Mouse (Mus musculus) megakaryocyte, adult 5-6 weeks (primary cell): ENCODE data around the gene Ppm1h. TPM values are rescaled to one million over a fixed set of nuclear protein-coding genes. Genes with fewer than 3 reads are reported as not detected.
A peak's percentile ranks its signal among the peaks of the same experiment; 100 is the strongest.

Experiments
- ATAC-seq: 2 replicates; pipeline ENCODE4 v1.8.0; 2016; ENCODE audit warnings: mild to moderate bottlenecking, inconsistent platforms; ENCODE audit not compliant: poor library complexity, severe bottlenecking
- total RNA-seq, 2 experiments: library from RNA; stranded (forward) in 1 of 2; stranded (reverse) in 1 of 2; fragments of 153-499, 151-499 nt in 1 of 2; fragments of 221-1000, 200-1000 nt in 1 of 2; gene quantifications; 2 replicates each; pipeline versions ENCODE4 v1.2.3 to v1.2.4; 2015 to 2017

The Ppm1h gene
- total RNA-seq, 2 experiments from 2014 or later: 27.9 to 31.8 TPM

DNA sequence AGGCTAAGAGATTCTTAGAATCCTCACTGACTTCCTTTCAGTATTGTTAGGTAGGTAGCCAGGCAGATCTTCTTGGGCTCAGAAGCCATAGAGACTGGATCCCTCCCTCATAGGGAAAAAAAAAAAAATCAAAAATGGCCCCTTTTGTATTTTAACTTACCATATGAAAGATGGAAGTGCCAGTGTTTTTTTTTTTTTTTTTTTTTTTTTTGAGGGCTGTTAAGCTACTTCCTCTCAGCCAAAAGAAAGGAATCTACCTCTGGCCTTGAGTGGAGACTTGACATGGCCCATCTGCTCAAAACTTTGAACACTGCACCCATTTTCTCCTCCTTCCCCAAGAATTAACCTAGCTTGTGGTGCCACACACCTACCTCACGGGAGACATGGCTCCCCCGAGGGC lies 127.3 kb downstream of the Ppm1h start:
- ATAC-seq: no peak

DNA sequence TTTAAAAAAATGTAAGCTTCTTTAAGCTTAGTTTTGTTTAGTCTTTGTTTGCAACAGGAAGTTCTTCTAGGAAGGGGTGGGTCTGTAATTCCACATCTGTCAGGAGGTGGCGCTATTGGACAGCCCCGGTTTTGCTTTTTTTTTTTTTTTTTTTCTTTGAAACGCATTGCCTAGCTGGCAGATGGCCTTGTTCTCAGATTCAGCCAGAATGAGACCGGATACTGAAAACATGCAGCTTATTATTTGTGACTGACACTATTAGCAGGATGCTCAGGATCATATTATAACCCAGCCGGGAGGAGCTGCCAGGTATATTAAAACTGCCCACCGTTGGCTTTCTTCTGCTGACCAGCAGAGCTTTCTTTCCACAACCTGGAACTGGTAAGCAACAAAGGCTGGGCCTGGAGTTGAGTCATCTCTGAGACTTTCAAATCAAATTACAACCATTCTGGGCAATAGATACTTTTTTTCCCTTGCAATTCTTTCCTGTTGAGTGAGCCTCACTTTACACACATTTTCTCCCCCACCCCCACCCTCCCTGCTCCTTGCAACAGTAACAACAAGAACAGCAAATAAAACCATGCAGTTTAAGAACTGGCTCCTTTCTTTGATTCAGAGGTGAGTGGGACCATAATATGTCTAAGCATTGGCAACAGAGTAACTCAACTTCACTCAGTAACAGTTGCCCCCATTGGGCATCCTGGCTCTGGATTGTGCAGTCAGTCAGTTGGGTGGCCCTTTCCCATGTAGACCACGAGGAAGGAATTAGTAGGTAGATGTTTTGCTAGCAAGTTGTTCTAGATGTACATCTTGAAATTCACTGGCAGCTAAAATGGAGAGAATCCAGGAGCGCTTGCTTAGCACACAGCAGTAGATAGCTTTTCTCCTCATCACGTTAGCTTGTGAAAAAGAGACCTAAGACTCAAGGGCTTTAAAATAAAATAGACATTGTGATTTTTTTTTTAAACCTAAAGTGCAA lies 128.9 kb downstream of the Ppm1h start:
- peak; percentile 83 for ATAC-seq

DNA sequence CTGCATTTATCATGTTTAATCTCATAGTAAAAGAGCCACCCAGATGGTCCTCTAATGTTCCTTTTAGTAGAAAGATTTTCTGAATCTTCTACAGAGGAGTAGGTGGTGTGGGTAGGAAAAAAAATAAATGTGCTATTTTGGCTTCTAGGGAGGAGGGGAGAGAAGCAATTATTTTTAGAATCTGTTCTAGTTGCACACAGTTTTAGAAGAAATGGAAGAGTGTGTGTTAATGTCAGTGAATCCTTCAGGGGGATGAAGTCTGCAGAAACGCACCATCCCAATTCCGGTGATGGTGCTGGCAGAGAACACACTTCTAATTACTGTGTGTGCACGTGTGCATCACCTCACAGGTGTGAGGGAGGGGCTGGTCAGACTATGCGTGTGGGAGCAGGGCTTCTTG lies 129.6 kb downstream of the Ppm1h start:
- ATAC-seq: no peak

DNA sequence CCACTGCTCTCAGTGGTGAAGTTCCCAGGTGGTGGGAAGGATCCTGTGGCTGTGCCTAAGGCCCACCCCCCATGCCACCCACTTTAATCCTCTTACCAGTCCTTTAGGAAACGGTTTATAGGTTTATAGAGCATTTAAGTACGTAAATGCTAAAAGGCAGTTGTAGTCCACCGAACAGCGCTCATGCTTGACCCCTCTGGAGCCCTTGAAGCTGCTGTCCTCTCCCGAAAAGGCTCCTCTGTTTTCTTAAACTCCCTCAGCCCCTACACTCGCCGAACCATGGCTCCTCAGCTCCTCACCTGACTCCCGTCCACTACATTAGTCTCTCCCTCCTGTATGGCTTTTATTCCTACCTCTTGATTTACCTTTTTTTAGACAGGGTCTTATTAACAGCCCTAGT lies 131.3 kb downstream of the Ppm1h start:
- no peak for ATAC-seq

DNA sequence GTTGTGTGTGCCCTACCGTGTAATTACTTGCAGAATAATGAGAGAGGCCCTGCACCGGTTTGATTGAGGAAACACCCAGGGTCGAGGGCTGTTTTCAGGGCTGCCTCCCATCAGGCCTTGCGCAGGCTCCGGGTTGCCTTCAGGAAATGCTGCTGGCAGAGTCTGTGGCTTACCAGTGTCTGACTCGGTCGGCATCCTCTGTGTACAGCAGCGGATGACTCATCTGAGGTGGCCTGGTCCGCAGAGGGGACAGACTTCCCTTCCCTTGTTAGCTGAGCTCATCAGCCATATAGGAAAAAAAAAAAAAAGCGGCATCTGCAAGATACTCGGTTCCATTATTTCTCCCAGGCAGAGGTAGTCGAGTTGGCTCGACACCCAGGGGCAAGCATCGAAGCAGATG lies 136.5 kb downstream of the Ppm1h start:
- ATAC-seq: peak; percentile 99

DNA sequence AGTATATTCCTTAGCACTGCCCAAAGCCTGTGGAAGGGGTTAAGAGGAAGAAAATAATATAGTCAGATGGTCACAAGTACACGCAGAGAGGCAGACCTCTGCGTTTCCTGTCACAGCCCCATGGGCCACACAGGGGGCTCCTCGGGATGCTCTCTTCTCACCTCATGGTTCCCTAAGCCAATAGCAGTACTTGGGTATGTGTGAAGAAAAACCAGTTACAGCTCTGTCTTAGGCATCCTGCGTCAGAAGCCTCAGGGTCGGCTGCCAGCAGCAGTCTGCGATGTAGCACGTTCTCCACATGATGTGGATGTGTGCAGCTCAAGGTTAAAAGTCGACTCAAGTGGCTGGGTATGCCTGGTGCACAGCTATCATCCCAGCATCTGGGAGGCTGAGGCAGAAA lies 139.2 kb downstream of the Ppm1h start:
- no peak for ATAC-seq

DNA sequence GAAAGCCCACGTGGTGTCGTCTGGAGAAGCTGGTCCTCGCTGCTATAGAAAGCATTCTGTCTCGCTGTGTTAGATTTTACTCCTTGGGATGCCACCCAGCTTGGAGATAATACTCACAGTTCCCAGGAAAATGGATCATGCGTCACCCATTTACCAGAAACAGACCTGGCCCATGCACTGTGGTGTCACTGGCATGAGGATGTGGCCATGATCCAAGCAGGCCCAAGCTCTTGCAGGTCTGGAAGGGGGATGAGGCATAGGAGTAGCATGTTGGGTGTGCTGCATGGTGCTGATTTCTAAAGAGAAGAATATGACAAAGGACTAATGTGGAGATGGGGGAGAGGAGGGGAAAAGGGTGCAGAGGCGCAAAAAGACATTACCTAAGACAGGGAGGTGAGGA lies 141.2 kb downstream of the Ppm1h start:
- no peak for ATAC-seq

DNA sequence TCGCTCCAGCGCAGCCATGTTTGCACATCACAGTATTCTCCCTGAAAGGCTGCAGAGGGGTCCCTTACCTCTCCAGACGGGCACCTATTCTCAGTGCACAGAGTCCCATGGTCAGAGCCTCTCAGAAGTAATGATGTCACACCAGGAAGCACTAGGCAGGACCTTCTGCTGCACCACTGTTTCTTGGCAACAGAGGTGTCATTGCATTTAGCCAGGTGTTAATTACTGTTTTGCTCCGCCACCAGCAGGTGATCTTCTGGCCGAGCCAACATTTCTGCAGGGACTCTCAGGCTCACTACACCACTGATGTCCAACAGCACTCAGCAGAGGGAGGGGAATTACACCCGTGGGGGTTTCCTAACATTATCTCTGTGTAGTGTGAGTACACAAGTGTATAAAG lies 143.0 kb downstream of the Ppm1h start:
- ATAC-seq: no peak

DNA sequence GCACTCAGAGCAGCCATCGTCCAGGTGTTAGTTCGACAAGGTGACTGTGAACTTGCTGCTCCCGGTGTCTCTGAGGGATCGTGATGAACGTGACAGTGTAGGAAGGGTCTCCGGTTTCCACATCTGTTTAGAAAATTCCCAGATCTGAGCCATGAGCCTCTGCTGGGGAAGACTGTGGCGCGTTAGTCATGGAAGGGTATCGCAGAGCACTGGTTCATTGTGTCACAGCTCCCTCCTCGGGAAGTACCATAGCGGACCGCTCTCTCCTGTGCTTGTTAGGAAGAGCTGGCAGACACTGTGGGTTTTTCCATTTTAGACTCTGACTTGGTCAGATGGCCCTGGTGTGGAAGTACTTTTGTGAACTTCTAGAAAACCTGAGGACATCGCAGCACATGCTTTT lies 145.1 kb downstream of the Ppm1h start:
- no peak for ATAC-seq

DNA sequence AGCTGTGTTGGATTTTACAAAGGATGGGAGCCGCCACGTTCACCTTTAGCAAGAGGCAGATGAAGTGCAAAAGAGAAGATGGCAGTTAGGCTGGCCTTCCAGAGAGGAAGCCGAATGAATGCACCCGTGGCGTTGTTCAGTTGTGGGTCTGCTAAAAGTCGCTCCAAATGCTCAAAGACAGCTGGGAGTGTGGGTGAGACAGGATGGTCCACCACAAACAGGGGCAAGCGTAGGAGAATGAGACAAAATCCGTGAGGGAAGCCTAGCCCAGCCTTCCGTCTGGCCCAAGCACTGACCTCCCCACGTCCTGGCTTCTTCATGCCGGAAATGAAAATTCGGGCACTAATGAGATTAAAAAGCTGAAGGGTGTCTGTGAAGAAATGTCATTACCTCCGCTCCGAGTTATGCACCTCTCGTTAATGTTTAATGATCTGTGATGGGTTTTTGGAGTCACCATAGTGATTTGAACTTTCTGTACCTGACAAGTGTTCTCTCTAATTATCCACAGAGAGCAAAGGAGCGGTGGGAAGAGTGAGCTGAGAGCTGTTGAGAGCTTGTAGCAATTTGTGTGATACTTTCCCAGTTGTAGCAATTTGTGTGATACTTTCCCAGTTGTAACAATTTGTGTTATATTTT lies 148.3 kb downstream of the Ppm1h start:
- no peak for ATAC-seq

DNA sequence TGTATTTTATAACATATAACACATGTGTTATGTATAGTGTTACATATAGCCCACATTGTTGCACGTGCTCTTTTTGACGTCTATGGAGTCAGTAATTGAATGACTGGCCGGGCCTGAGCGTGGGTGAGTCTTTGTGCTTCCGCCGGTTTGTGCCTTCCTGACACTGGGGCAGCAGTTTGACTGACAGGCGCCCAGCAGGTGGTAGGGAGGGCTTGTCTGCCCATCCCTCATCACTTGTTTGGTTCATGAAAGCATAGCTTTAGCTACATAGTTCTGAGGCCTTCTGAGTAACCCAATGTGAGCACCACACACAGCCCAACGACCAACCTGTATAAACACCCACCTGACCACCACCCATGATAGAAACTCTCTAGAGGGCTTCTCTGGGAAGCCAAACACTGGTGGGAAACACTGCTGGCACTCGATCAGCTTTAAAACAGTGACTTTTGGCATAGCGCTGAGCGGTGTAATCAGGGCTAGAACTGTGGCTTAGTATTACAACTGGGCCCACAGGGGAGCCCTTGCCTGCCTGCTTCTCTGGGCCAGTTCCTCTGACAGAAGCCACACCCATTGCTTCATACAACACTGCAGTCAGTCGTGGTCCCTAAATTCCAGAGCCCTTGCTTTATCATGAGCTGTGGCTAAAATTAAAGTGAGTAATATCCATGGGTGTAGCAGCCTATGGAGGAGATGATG lies 149.3 kb downstream of the Ppm1h start:
- ATAC-seq: no peak

DNA sequence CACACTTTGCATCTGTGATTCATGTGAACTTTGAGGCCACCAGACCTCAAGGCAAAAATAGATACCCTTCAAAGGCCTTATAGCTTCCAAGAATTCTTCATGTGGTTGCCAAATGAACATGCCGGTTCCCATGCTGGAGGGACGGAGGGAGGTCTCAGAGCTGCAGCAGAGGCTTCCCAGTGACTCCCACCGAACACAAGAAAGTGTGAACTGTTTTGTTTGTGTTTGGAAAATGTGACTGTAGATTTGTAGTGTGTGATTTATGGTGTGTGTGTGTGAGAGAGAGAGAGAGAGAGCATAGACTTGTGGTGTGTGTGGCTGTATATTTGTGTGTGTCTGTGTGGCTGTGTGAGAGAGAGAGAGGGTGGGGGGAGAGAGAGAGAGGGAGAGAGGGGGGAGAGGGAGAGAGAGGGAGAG lies 151.2 kb downstream of the Ppm1h start:
- ATAC-seq: no peak

DNA sequence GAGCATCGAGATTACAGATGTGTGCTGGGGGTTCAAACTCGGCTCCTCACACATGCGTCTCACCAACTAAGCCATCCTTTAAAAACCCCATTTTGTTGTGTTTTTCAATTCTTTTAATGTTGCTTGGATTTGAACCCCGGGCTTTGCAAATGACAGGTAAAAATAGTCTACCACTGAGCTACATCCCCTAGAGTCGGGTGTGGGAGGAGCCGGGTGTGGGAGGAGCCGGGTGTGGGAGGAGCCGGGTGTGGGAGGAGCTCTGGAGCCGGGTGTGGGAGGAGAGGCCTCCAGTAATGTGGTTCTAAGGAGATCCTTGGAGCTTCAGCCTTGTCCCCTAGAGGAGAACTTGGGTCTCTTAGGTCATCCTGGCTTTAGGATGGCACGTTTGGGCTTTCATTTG lies 152.1 kb downstream of the Ppm1h start:
- ATAC-seq: no peak

DNA sequence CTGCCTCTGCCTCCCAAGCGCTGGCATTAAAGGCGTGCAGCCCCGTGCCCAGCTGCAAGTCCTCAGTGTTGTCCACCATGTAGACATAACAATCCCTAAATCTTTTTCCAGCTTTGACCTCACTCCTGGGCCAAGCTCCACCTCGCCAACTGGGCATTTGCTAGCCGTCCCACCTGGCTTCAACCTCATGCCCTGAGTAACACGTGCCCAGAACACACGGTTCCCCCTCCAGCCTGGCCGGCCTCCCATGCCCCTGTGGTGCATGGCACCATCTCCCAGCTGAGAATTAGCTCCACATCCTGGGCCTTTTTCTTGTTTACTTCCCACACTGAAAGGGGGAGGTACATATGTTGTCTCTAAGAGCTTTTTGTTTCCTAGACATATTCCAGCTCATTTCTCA lies 163.5 kb downstream of the Ppm1h start:
- no peak for ATAC-seq

DNA sequence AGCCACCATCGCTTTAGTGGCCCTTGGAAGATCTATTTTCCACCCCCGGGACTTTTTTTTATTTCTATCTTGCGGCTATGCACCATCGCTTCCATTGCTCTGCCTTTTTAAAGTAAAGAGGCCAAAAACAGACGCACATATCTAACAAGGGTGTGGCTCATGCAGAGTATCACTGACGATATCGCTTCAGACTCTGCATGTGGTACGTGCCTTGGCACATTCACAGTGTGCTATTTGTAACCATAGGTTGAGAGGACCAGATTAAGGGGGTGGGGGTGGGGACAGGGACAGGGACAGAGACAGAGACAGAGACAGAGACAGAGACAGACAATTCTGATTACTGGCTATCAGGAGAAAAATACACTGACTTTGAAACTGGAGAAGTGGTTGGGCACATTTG lies 164.4 kb downstream of the Ppm1h start:
- ATAC-seq: no peak

DNA sequence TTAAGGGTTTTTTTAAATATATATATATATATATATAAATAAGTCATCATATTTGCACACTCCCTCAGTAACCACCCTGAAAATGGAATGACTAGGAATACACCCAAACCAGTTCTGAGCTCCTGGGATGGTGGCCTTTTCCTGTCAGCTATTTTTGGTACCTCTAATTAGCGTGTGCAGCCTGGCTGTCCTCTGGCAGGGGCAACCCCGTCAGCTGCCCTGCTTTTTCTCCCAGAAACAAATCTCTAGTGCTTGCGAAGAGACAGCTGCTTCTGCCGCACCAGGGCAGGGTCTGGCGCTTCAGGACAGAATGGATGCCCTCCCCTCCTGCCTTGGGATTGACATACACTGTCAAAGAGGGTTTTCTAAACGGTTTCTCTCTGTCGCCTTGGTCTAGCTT lies 166.9 kb downstream of the Ppm1h start:
- ATAC-seq: no peak

DNA sequence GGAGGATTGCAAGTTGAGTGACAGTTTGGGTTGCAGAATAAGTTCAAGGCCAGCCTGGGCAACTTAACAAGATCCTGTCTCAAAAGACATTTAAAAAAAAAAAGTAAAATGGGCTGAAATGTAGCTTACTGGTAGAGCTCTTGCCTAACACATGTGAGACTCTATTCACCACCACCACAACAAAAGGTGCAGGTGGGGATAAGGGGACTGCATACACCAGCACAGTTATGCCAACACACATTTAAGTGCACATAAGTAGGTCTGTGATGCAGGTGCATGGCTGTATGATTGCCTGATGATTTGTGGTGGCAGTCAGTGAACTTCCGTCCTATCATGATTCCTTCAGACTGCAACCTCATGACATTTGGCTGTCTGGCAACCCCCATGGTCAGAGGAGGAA lies 167.9 kb downstream of the Ppm1h start:
- no peak for ATAC-seq

DNA sequence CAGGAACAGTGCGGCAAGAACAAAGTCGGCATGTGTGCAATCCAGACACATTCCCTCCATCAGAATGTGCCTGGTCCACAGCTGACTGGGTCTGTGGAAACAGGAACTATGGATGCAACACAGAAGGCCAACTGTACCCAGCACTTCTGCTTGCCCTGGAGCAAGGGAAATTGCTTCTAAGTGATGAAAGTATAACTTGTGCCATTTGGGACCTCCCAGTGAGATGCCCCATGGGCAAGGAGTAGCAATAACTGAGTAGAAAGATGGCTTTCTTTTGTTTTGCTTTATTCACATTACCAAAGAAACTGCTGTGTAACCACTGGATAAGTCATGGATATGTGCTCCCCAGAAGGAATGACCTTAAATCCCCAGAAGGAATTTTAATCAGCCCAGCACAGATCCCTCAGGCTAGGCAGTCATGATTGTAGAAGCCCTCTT lies 169.5 kb downstream of the Ppm1h start:
- peak; percentile 82 for ATAC-seq

DNA sequence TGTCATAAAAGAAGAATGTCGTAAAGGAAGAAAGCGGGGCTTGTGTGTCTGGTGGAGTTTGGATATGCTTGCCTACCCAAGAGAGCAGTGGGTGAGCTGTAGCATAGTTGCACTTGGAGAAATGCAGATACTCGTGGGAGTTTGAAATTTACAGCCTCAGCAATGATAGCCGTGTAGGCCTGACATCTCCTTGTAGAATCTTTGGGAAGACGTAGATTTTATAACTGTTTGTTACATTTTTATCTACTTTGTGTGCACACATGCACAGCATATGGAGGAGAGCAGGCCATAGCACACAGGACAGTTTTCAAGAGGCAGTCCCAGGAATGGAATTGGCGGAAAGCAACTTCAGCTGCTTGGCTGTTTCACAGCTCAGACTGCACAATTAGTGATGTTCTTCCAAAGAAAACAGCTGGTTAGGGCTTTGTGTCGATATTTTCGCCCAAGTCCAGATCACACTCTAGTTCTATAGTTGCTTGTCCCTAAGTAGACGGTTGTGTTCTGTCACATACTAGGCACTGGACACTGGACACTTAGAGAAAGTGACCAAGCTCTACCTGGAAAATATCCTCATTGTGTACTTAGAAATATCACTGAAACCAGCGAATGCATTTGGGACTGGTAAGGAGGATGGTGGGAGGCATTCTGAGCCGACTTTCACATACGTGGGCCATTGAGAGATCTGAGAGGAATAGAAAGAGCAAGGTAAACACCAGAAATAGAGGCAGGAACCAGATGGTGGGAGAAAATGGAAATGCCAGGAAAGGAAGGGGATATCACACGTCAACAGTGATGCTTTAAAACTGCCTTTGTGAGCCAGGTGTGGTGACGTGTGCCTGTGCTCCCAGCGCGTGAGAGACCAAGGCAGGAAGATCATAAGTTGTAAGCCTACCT lies 173.0 kb downstream of the Ppm1h start:
- ATAC-seq: no peak

DNA sequence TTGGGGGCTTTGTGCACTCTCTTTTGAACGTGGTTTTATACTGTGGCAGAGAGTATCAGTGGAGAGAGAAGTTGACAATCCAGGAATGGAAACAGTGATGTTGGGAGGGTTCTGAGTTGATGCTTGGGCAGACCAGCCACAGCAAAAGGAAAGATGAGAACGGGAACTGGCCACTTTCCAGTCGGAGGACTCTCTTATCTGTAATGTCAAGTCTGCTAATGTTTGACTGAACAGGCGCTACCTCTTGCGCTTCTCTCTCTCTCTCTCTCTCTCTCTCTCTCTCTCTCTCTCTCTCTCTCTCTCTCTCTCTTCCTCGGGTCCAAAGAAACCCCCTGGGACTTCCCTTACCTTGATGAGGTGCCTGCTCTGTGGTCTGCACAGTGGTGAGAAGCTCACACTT lies 176.0 kb downstream of the Ppm1h start:
- ATAC-seq: no peak

DNA sequence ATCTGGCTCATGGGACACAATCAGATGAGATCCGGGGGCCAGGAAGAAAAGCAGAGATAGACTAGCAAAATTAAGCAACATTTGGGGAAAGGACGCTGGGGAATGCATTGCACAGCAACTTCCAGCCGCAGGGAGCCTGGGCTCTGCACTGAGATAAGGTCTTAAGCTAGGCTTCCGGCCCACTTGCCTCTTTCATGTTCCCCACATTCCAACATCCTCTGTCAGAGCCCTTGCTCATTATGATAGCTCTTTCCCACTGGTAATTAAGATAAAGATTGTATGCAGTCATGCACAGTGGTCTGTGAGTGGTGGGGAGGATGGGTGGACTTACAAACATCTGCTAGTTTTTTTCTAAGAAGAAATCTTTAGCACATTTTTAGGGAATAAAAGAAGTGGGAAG lies 176.6 kb downstream of the Ppm1h start:
- ATAC-seq: no peak
